Mouse (Mus musculus): ENCODE measurements at regions not wholly inside any gene's neighbourhood (a gene's known extent, or its start where the extent isn't known, plus 50 kb on each side); places are given as distances from the start of the nearest gene placed in this dataset.
A peak's percentile ranks its signal among the peaks of the same experiment; 100 is the strongest.

DNA sequence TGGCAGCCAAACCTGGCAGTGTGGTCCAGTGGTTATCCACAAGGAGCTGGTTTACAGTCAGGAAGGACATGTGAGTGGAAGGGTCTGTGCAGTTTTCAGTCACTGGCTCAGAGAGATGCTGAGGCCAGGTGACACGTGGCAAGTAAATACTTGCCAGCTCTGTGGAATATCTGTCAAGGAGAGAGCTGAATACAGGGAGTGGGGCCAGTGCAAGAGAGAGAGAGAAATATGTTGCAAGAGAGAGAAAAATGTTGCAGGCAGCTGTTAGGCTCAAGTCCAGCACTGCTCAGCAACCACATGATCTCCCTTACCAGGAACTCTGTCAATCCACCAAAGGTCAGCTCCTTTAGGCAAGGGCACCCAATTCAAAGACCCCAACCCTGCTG, 88.2 kb downstream of the Tpra1 start:
- ATAC-seq (ENCODE audit: low FRiP score, low read depth) (no peak), DNase-seq (ENCODE audit: low spot score) (no peak)
- TF ChIP-seq POLR2A (IDR thresholded peaks at IDR 0.05; ENCODE audit: borderline replicate concordance, extremely low read depth, insufficient read depth, insufficient read length) = no peak
- no peaks in the 10 kb centered on the region for H3K27me3 ChIP-seq (ENCODE audit: control insufficient read depth, insufficient read depth, low read length)
- no peaks in the 10 kb centered on the region for H3K4me1 ChIP-seq (ENCODE audit: control insufficient read depth, insufficient read depth, low read length)
- H3K9ac ChIP-seq (ENCODE audit: low read depth, low read length, severe bottlenecking) = no peak overlapping the region
- no peak overlapping the region for H3K4me3 ChIP-seq (replicated peaks; ENCODE audit: low read length)
- no peaks in the 10 kb centered on the region for H3K9me3 ChIP-seq (ENCODE audit: control insufficient read depth, low read length)
- no peaks in the 10 kb centered on the region for H3K36me3 ChIP-seq (ENCODE audit: control insufficient read depth, insufficient read depth, low read length)
- no peak overlapping the region for H3K27ac ChIP-seq (replicated peaks; ENCODE audit: low read depth, low read length)
- H3K4me2 ChIP-seq (replicated peaks; ENCODE audit: low read depth, low read length, severe bottlenecking) = no peak overlapping the region
- 35% methylated on average over 1 of the region's 1 CpGs for WGBS

- ATAC-seq (ENCODE audit: low FRiP score, low read depth) (no peak), DNase-seq (ENCODE audit: low spot score) (no peak)
- no peaks in the 10 kb centered on the region for H3K36me3 ChIP-seq (ENCODE audit: control insufficient read depth, insufficient read depth, low read length)
- H3K9me3 ChIP-seq (ENCODE audit: control insufficient read depth, low read length) = no peaks in the 10 kb centered on the region
- no peaks in the 10 kb centered on the region for H3K4me1 ChIP-seq (ENCODE audit: control insufficient read depth, insufficient read depth, low read length)
- no peaks in the 10 kb centered on the region for H3K27me3 ChIP-seq (ENCODE audit: control insufficient read depth, insufficient read depth, low read length)
- 82% methylated on average over 3 of the region's 3 CpGs for WGBS
- H3K9ac ChIP-seq (ENCODE audit: low read depth, low read length, severe bottlenecking) = no peak overlapping the region
- no peak for TF ChIP-seq POLR2A (IDR thresholded peaks at IDR 0.05; ENCODE audit: borderline replicate concordance, extremely low read depth, insufficient read depth, insufficient read length)
- H3K4me2 ChIP-seq (replicated peaks; ENCODE audit: low read depth, low read length, severe bottlenecking) = no peak overlapping the region
- no peak overlapping the region for H3K27ac ChIP-seq (replicated peaks; ENCODE audit: low read depth, low read length)
- H3K4me3 ChIP-seq (replicated peaks; ENCODE audit: low read length) = no peak overlapping the region
Observed at GRCm38 (mm10) chr6:88995077-88995476, 93.0 kb downstream of the Tpra1 start.

- 87% methylated on average over 3 of the region's 3 CpGs for WGBS
- no peak overlapping the region for H3K4me3 ChIP-seq (replicated peaks; ENCODE audit: low read length)
- H3K4me1 ChIP-seq (ENCODE audit: control insufficient read depth, insufficient read depth, low read length) = no peaks in the 10 kb centered on the region
- H3K36me3 ChIP-seq (ENCODE audit: control insufficient read depth, insufficient read depth, low read length) = no peaks in the 10 kb centered on the region
- no peaks in the 10 kb centered on the region for H3K9me3 ChIP-seq (ENCODE audit: control insufficient read depth, low read length)
- TF ChIP-seq POLR2A (IDR thresholded peaks at IDR 0.05; ENCODE audit: borderline replicate concordance, extremely low read depth, insufficient read depth, insufficient read length) = no peak
- no peak for ATAC-seq (ENCODE audit: low FRiP score, low read depth)
- no peak for DNase-seq (ENCODE audit: low spot score)
- H3K27ac ChIP-seq (replicated peaks; ENCODE audit: low read depth, low read length) = no peak overlapping the region
- H3K27me3 ChIP-seq (ENCODE audit: control insufficient read depth, insufficient read depth, low read length) = no peaks in the 10 kb centered on the region
- no peak overlapping the region for H3K9ac ChIP-seq (ENCODE audit: low read depth, low read length, severe bottlenecking)
- H3K4me2 ChIP-seq (replicated peaks; ENCODE audit: low read depth, low read length, severe bottlenecking) = no peak overlapping the region
Observed at GRCm38 (mm10) chr6:88998927-88999722, 97.1 kb downstream of the Tpra1 start.

DNA sequence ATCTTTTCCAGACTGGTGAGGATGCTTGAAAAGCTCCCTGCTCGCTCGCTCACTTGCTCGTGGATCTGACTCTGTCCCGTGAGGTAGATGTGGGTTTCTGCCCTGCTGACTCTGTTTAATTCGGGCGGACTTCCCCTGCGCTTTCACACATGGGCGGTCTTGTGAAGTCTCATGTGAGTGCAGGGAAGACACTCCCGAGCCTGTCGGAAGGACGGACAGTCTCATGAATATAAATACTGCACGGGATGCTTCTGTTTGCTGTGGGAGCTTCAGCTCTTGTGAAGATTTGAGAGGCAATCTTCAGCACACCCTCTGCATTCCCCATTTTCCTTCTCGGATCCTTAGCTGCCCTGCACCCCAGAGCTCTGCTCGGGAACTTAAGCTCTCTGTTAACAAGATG, 98.3 kb downstream of the Tpra1 start:
- no peak overlapping the region for H3K27ac ChIP-seq (replicated peaks; ENCODE audit: low read depth, low read length)
- no peaks in the 10 kb centered on the region for H3K27me3 ChIP-seq (ENCODE audit: control insufficient read depth, insufficient read depth, low read length)
- 50% methylated on average over 14 of the region's 14 CpGs for WGBS
- no peak for TF ChIP-seq POLR2A (IDR thresholded peaks at IDR 0.05; ENCODE audit: borderline replicate concordance, extremely low read depth, insufficient read depth, insufficient read length)
- no peak overlapping the region for H3K4me2 ChIP-seq (replicated peaks; ENCODE audit: low read depth, low read length, severe bottlenecking)
- ATAC-seq (ENCODE audit: low FRiP score, low read depth) (no peak), DNase-seq (ENCODE audit: low spot score) (no peak)
- no peaks in the 10 kb centered on the region for H3K9me3 ChIP-seq (ENCODE audit: control insufficient read depth, low read length)
- no peaks in the 10 kb centered on the region for H3K4me1 ChIP-seq (ENCODE audit: control insufficient read depth, insufficient read depth, low read length)
- no peak overlapping the region for H3K9ac ChIP-seq (ENCODE audit: low read depth, low read length, severe bottlenecking)
- H3K36me3 ChIP-seq (ENCODE audit: control insufficient read depth, insufficient read depth, low read length) = no peaks in the 10 kb centered on the region
- H3K4me3 ChIP-seq (replicated peaks; ENCODE audit: low read length) = no peak overlapping the region

DNA sequence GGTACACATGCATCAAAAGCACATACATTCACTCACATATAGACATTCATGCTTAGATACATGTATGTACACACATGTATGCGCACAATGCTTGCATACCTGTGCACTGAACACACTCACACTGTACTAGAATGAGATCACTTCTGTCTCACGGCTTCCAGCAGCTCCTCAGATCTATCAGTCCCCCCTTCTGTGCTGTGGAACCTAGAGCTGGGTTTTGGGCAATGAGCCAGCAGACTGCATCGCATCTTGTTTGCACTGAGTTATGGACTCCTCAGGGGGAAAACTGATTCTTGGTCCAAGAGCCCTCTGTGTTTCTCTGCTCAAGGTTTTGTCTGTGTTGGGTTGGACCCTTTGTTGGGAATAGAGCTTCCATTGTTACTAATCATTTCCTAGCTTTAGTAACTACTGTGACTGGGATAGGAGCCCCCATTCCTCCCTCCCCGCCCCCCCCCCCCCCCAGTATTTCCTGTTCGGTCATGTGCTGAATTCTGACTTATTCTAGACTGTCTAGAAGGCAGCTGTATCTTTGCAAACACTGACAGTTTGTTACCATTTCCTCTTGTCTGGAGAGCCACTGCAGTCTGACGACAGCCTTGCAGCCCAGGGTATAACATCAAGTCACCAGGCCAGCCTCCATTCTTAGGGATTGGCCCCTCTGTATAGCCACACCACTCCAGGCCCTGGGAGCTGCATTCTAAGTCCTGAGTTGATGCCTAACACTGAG, 101.3 kb downstream of the Tpra1 start:
- Histone ChIP-seq H3K27ac (replicated peaks; ENCODE audit: low read depth, low read length) (no peak overlapping the region), H3K27me3 (ENCODE audit: control insufficient read depth, insufficient read depth, low read length) (no peaks in the 10 kb centered on the region), H3K9ac (ENCODE audit: low read depth, low read length, severe bottlenecking) (no peak overlapping the region), H3K9me3 (ENCODE audit: control insufficient read depth, low read length) (no peaks in the 10 kb centered on the region), H3K4me1 (ENCODE audit: control insufficient read depth, insufficient read depth, low read length) (peaks cover under 1% of the 10 kb centered on the region), H3K4me3 (replicated peaks; ENCODE audit: low read length) (no peak overlapping the region), H3K36me3 (ENCODE audit: control insufficient read depth, insufficient read depth, low read length) (no peaks in the 10 kb centered on the region), H3K4me2 (replicated peaks; ENCODE audit: low read depth, low read length, severe bottlenecking) (no peak overlapping the region)
- ATAC-seq (ENCODE audit: low FRiP score, low read depth) (peak; percentile 34; the same call in 1 of the 2 replicates), DNase-seq (ENCODE audit: low spot score) (peak; percentile 51)
- TF ChIP-seq POLR2A (IDR thresholded peaks at IDR 0.05; ENCODE audit: borderline replicate concordance, extremely low read depth, insufficient read depth, insufficient read length) = no peak
- WGBS = 65% methylated on average over 5 of the region's 6 CpGs
